Mouse (Mus musculus): ENCODE measurements around the gene Psmg3.

DNA sequence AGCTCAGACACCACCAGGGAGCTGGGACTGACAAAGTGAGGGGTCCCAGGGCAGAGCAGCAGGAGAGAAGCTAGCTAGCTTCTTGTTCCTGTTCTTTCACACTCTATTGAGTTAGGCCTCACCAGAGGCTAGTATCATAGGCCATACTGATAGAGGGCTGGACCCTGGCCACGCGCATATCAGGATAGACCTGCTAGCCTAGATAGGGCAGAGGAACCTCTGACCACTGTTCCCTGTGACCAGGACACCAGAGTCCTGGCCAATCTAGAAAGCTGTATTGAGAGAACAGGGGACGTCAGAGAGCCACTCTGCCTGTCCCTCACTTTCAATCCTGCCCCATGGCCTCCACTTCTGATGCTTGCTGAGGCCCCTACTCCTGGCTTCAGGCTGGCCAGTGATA, 8.6 kb downstream of the Psmg3 start:
- TF ChIP-seq CTCF (IDR thresholded peaks at IDR 0.05; ENCODE audit: extremely low read depth, insufficient read depth, insufficient read length, insufficient replicate concordance): no peak
- TF ChIP-seq POLR2A (IDR thresholded peaks at IDR 0.05; ENCODE audit: low read depth, low read length): no peak

All from spleen, adult 2 months (tissue).